Mouse (Mus musculus) adipocyte (in vitro differentiated cells): ENCODE measurements around the gene Dmrtc2.
"Not testable (repeated sequence)": the region's sequence is repeated elsewhere in the genome, so short reads cannot be mapped to it uniquely, and the experiment has no call there.

ENCODE experiments used
- DNase-seq: peaks from one replicate; pipeline ENCODE4 v3.0.0-alpha.2; 2016; ENCODE audit warnings: low spot score

The Dmrtc2 gene

GRCm38 (mm10) chr7:24869532-24870165 is at the start of gene Dmrtc2, which contains the start of gene Lypd4:
Dmrtc2 (plus strand) TSS chr7:24870057.
Lypd4 (minus strand) TSS chr7:24869941.
- DNase-seq: no peak

- no peak for DNase-seq
These were observed 45.4 kb upstream of the Dmrtc2 start for GRCm38 (mm10) chr7:24824452-24824851.

DNA sequence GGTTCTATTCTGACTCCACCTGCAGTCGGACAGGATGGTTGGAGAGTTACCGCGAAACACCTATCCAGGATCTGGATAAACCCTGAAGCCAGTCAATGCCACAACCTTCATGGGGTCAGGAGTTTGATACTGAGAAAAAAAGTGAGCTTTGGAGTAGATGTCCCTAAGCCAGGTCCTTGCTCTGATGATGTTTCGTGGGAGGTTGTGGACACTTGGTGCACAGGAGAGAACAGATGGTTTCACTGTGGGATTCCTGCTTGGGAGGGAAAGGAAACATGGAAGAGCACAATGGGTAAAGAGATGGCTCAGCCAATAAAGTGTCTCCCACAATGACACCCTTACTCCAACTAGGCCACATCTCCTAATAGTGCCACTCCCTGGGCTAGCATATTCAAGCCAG is 42.7 kb upstream of the Dmrtc2 start:
- no peak for DNase-seq

- not testable (repeated sequence) for DNase-seq
These were observed 31.0 kb upstream of the Dmrtc2 start for GRCm38 (mm10) chr7:24838732-24839409.

DNA sequence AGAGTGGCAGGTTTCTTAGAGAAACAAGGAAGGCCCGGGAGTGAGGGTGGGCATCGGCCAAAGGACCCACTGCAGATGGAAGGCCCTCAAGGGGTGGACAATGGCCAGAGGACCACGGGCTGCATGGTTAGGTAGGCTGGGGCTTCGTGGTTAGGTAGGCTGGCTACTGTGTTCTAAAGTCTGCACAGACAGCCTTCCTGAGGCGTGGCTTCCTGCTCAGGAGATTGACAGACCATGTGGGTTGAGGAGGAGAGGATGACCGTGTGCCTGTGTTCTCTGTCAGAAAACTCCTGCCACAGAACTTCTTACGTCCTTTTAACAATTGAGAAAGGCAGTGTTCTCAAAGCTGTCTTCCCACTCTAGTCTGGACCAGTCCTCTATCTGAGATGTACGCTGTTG is 30.4 kb upstream of the Dmrtc2 start:
- no peak for DNase-seq

DNA sequence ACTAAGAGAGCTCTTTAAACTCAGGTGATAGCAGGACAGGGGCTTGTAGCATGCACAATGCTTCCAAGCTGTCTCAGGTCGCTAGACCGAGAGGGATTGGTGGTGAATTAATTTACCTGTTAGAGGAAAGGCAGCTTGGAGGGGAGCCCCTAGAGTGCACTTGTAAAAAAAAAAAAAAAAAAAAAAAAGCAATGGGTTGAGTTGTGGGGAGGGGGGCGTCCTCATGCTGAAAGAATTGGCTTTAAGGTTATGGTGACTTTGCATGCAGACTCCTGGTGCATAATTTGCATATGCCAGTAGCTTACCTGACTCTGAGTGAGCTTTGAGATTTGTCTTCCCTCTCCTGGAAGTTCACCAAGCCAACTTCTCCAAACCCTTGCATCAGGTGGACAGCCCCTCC is 29.5 kb upstream of the Dmrtc2 start:
- no peak for DNase-seq

DNA sequence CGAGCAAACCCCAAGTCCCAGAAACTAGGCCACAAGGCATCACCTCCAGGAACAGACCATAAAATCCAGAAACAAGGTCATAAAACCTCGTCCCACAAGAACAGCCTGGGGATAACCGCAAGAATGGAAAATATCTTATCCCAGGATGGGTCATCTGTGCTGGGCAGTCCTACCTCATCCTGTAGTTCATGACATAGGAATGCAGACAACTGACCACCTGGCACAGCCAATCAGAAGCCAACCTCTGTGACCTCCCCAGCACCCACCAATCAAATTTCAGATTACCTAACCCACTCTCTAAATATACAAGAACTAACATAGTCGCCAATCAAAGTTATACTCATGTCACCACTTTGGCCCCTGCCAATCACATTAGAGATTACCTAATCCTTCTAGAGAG is 28.8 kb upstream of the Dmrtc2 start:
- DNase-seq: no peak

GRCm38 (mm10) chr7:24844144-24844543 is 25.7 kb upstream of the Dmrtc2 start:
- no peak for DNase-seq

GRCm38 (mm10) chr7:24845181-24845580 is 24.7 kb upstream of the Dmrtc2 start:
- no peak for DNase-seq

GRCm38 (mm10) chr7:24845713-24846112 is 24.1 kb upstream of the Dmrtc2 start:
- DNase-seq: no peak

DNA sequence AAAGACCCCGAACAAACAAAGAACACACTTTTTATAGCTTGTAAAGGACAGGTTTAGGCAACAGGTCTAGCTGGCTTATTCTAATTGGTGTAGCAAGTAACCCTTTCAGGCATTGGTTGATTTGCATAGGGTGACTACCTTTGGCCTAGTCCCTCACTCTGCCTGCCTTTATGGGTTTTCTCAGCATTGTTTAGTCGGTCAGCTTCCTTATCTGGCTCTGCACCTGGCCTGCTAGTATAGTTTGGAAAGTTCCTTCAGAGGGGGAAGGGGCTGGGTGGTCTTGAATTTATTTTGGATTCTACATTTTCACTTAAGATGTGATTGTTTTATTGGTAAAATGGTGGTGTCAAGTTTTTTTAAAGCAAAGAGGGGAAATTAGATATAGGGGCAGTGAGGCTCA is 23.3 kb upstream of the Dmrtc2 start:
- not testable (repeated sequence) for DNase-seq

- DNase-seq: no peak
These were observed 19.7 kb upstream of the Dmrtc2 start for GRCm38 (mm10) chr7:24850162-24850561.

DNA sequence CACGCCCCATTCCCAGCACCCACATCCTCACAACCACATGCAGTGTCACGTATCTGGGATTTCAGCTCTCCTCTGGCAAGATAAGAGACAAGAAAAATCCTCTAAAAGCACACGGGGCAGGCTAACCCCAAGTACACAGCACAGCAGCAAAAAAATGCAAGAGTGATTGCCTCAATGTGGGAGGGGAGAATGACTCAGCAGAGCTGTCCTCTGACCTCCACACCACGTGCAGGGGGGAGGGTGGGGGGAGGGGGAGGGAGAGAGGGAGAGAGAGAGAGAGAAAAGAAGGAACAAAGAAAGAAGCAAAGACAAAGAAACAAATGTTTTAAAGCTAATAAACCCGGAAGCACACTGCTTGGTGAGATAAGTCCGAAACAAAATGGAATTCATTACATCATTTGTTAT is 19.0 kb upstream of the Dmrtc2 start:
- DNase-seq: peak; percentile 70

GRCm38 (mm10) chr7:24851596-24852325 is 18.1 kb upstream of the Dmrtc2 start:
- DNase-seq: no peak

DNA sequence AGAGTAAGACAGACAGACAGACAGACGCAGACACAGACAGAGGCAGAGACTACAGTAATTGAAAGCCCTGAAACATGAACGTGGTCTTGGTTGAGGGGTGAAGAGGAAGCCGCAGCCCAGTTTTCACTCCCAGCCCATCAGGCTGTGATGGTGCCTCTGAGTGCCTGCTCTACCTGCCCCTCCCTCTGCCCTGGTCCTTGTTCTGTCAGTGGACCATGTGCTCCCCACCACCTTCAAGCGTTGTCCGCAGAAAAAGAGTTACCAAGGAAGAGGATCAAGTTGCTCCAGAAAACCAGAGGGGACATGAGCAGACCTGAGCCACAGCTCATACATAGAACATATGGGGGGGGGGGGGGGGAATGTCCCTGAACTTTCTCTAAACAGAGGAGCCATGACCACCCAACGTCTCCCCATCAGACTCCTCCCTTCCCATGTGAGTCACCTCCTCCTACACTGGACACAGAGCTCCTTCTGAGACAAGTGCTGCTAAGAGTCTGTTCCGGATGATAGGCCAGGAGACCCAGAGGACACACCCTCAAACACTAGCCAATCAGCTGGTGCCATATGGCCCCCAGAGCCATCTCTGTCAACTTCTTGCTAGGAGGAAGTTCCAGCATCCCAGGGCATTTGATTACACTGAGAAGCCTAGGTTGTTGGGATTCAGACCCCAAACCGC is 17.2 kb upstream of the Dmrtc2 start:
- no peak for DNase-seq

- no peak for DNase-seq
These were observed 16.7 kb upstream of the Dmrtc2 start for GRCm38 (mm10) chr7:24853233-24853563.

- DNase-seq: no peak
These were observed 16.2 kb upstream of the Dmrtc2 start for GRCm38 (mm10) chr7:24853695-24854094.

DNA sequence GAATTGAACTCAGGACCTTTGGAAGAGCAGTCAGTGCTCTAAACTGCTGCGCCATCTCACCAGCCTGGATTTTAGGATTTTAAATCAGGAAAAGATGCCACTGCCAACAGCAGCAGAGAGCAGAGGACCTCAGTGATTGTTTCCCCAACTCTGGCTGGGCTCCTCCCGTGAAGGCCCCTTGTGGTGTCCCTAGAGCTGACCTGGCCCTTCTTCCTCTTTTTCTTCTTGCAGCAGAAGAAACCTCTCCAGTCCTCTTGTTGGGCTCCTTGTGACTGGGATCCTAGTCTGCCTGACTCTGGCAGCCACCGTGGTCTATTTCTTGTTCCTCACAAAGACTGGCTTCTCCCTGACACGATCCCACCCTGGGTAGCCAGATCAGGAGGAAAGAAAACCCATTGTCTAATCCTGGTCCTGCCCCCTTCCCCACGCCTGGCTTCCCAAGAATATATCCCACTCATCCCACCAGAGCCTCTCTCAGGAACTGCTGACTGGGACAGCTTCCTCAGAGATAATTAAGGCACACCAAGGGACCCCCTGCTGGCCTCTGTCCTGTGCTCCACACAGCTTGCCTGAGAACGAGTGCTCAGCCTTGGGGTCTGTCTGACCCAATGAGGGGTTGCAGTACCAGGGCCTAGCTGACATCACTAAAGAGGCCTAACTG is 13.3 kb upstream of the Dmrtc2 start:
- DNase-seq: no peak

- no peak for DNase-seq
These were observed 10.6 kb upstream of the Dmrtc2 start for GRCm38 (mm10) chr7:24859234-24859633.

DNA sequence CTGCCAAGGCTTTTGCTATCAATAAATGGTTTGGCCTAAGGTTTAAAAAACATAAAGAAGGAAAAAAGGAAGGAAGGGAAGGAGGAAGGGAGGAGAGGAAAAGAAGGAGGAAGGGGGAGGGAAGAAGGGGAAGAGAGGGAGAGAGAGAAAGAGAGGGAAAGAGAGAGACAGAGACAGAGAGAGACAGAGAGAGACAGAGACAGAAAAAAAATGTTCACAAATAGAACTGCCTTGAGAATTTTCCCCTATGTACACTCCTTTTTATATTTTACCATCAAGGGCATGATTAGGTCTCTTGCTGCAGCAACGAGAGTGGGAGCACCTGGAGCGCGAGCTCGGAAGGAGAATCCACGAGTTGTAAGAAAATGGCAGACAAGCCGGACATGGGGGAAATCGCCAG is 7.9 kb upstream of the Dmrtc2 start, which contains the start of gene Gm9844:
Gene Gm9844, plus strand, starts transcription at position 301 of the 400 bp plus-strand sequence.
- DNase-seq: no peak

- no peak for DNase-seq
These were observed 7.0 kb upstream of the Dmrtc2 start for GRCm38 (mm10) chr7:24862853-24863252.

DNA sequence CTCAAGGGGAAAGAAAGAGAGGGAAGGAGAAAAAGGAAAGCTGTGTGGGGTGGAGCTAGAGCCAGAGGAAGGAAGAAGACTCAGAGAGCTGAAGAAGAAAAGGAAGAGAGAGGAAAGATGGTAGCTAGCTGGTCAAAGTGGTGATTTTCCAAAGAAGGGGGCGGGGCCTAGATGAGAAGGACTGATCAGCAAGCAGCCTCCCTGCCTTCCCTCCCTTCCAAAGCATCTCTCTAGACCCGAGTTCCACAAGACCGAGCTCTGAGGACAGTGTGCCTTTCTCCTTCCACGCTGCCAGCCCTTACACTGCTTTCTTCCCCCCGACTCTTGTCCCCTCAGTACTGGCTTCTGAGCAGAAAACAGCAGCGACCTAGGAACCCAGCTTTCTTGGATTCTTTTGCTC is 5.7 kb upstream of the Dmrtc2 start:
- no peak for DNase-seq
